Mouse (Mus musculus) B cell, adult 62 days (primary cell): ENCODE measurements around the gene Crot. TPM values are rescaled to one million over a fixed set of nuclear protein-coding genes. Genes with fewer than 3 reads are reported as not detected.

Experiments used
- total RNA-seq: library from RNA; stranded (reverse); gene quantifications from 4 replicates; pipeline ENCODE4 v1.2.4, GENCODE M21; 2023

The Crot gene
- 13.8 to 17.5 TPM (median 17.3 TPM) in 4 replicates for total RNA-seq

DNA sequence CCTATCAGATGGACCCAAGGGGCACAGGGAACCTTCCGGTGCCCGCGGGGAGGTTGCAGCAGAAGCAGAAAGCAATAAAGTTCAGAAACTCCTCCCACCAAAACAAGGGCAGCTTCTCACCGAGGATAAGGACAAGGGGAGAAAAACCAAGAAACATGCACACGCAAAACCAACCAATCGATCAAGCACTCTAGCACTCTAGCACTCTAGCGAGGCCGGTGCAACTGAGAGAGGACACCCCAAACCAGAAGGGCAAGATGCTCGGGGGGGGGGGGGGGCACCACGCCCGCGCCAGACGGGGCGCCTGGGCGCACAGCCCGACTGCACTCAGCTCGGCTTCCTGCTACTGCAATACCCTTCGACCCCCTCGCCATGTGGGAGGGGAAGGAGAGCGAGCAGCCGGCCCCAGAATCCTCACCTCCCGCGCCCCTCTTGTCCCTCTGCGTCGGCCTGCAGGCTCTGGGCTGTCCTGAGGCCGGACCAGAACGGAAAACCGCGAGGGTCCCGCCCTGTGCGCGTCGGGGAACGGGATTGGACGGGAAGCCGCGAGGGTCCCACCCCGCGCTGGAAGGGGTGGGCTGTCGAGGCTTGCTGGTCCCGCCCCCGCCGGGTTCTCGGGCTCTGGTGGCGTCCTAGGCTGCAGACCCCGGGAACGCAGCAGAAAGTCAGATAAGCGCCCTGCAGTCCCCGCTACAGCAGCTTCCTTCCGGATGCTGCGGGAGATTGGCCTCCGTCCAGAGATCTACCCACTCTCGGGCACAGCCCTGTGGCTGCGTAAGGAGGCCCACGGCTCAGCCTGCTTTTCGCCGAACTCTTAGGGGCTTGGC, at the start of gene Crot:
Gene Crot (minus strand): TSS at position 639 of the 827 bp plus-strand sequence.

Other genes starting within 250 kb of the Crot start
- 1.5 to 3.2 TPM (median 2.9 TPM) in 4 replicates for gene Abcb1b, start 199.2 kb downstream of the Crot start, total RNA-seq
- gene Abcb4, start 103.6 kb downstream of the Crot start, total RNA-seq, result 4.8 to 7.1 TPM (median 5.7 TPM) in 4 replicates
- gene Tmem243, start 103.3 kb upstream of the Crot start, total RNA-seq, result 125 to 146 TPM (median 140 TPM) in 4 replicates
- gene Dmtf1, start 164.5 kb upstream of the Crot start, total RNA-seq, result 70.7 to 74.8 TPM (median 72.7 TPM) in 4 replicates